Mouse (Mus musculus) olfactory bulb, adult 2 months (tissue): ENCODE results near the gene Ces1g. TPM values are rescaled to one million over a fixed set of nuclear protein-coding genes. Genes with fewer than 3 reads are reported as not detected.

Experiments
- H3K27ac ChIP-seq: fragments of 200-500 bp; 2 replicates; pipeline ENCODE4 v1.5.1; 2012; ENCODE audit warnings: low read depth, low read length; ENCODE audit not compliant: insufficient read depth
- H3K4me1 ChIP-seq: fragments of 200-500 bp; 2 replicates; pipeline ENCODE4 v1.6.1; 2012; ENCODE audit warnings: low read length; ENCODE audit not compliant: control insufficient read depth, insufficient read depth
- H3K4me3 ChIP-seq: fragments of 200-500 bp; 2 replicates; pipeline ENCODE4 v1.5.1; 2012; ENCODE audit warnings: mild to moderate bottlenecking, low read depth, low read length, moderate library complexity; ENCODE audit not compliant: insufficient read depth
- CTCF ChIP-seq: fragments of 200-500 bp; IDR thresholded peaks from 2 replicates; pipeline ENCODE4 v1.5.1; 2012; ENCODE audit warnings: low read depth, mild to moderate bottlenecking, low read length, moderate library complexity; ENCODE audit not compliant: insufficient read depth
- POLR2A ChIP-seq: fragments of 200-500 bp; IDR thresholded peaks from 2 replicates; pipeline ENCODE4 v1.6.1; 2012; ENCODE audit warnings: mild to moderate bottlenecking, low read depth, low read length, moderate library complexity; ENCODE audit not compliant: insufficient read depth
- WGBS: fragments of 180-500 bp; shearing (Covaris S2); methylation state at CpG from one replicate; pipeline ENCODE4 v1.1.7; 2018; 5-methylcytosine and 5-hydroxymethylcytosine counted together
- polyA plus RNA-seq: library from polyadenylated mRNA; stranded (reverse); fragments of >200 nt; gene quantifications from 2 replicates; pipeline ENCODE4 v1.2.4, GENCODE M21; 2012; ENCODE audit warnings: low replicate concordance; ENCODE audit not compliant: missing spikeins, insufficient read depth, insufficient read length

Gene Ces1g
- polyA plus RNA-seq, 1 experiment: not detected

GRCm38 (mm10) chr8:93283896-93284295 is 53.2 kb downstream of the Ces1g start:
- WGBS: 79% methylated on average over 2 of the region's 2 CpGs
- H3K4me3 ChIP-seq: no peak overlapping the region

GRCm38 (mm10) chr8:93282349-93282748 is 54.8 kb downstream of the Ces1g start:
- H3K4me3 ChIP-seq: no peak overlapping the region
- TF ChIP-seq CTCF (no peak), POLR2A (no peak)
- no peak overlapping the region for H3K27ac ChIP-seq
- WGBS: 76% methylated on average over 3 of the region's 3 CpGs
- peaks cover 4% of the 10 kb centered on the region; the same call in 1 of the 2 replicates for H3K4me1 ChIP-seq

More at GRCm38 (mm10) chr8:93283896-93284295, 53.2 kb downstream of the Ces1g start:
- no peak overlapping the region for H3K27ac ChIP-seq
- no peaks in the 10 kb centered on the region for H3K4me1 ChIP-seq
- no peak for TF ChIP-seq CTCF
- TF ChIP-seq POLR2A: no peak

- H3K4me3 ChIP-seq: no peak within 1 kb of the TSS
- H3K27ac ChIP-seq: no peak within 1 kb of the TSS
- peaks cover 4% of the 10 kb centered on the region; the same call in 1 of the 2 replicates for H3K4me1 ChIP-seq
- WGBS: 95% methylated on average over 1 of the region's 1 CpGs
- no peak for TF ChIP-seq CTCF
- no peak for TF ChIP-seq POLR2A
Measured at GRCm38 (mm10) chr8:93279556-93279955, 57.6 kb downstream of the Ces1g start, which contains the start of gene Ces1f. TSS of gene Ces1f (minus strand) at chr8:93279747.

- TF ChIP-seq CTCF (no peak), POLR2A (no peak)
- WGBS: 68% methylated on average over 4 of the region's 4 CpGs
- Histone ChIP-seq H3K4me3 (no peak overlapping the region), H3K4me1 (peaks cover 4% of the 10 kb centered on the region; the same call in 1 of the 2 replicates), H3K27ac (no peak overlapping the region)
Measured at GRCm38 (mm10) chr8:93278176-93278805, 58.8 kb downstream of the Ces1g start.

GRCm38 (mm10) chr8:93274609-93275008 is 62.5 kb downstream of the Ces1g start:
- TF ChIP-seq CTCF (no peak), POLR2A (no peak)
- 82% methylated on average over 4 of the region's 4 CpGs for WGBS
- peaks cover 6% of the 10 kb centered on the region; the same call in 1 of the 2 replicates for H3K4me1 ChIP-seq

GRCm38 (mm10) chr8:93273321-93273720 is 63.8 kb downstream of the Ces1g start:
- Histone ChIP-seq H3K4me3 (no peak overlapping the region), H3K4me1 (peaks cover 6% of the 10 kb centered on the region; the same call in 1 of the 2 replicates), H3K27ac (peak overlapping the region; percentile 88)
- 32% methylated on average over 3 of the region's 3 CpGs for WGBS
- no peak for TF ChIP-seq CTCF
- no peak for TF ChIP-seq POLR2A

More at GRCm38 (mm10) chr8:93274609-93275008, 62.5 kb downstream of the Ces1g start:
- H3K27ac ChIP-seq: no peak overlapping the region
- no peak overlapping the region for H3K4me3 ChIP-seq

- peak overlapping the region; percentile 88 for H3K27ac ChIP-seq
Measured at GRCm38 (mm10) chr8:93272686-93273085, 64.4 kb downstream of the Ces1g start.

GRCm38 (mm10) chr8:93261436-93261835 is 75.7 kb downstream of the Ces1g start:
- 72% methylated on average over 2 of the region's 2 CpGs for WGBS
- H3K27ac ChIP-seq: no peak overlapping the region
- no peaks in the 10 kb centered on the region for H3K4me1 ChIP-seq
- TF ChIP-seq POLR2A (no peak), CTCF (no peak)
- no peak overlapping the region for H3K4me3 ChIP-seq

More at GRCm38 (mm10) chr8:93272686-93273085, 64.4 kb downstream of the Ces1g start:
- H3K4me3 ChIP-seq: no peak overlapping the region
- WGBS: 38% methylated on average over 4 of the region's 4 CpGs
- TF ChIP-seq POLR2A: no peak
- no peak for TF ChIP-seq CTCF
- H3K4me1 ChIP-seq: peaks cover 3% of the 10 kb centered on the region; the same call in 1 of the 2 replicates

- TF ChIP-seq POLR2A (no peak), CTCF (no peak)
- H3K4me1 ChIP-seq: no peaks in the 10 kb centered on the region
- H3K4me3 ChIP-seq: no peak overlapping the region
- 100% methylated on average over 1 of the region's 1 CpGs for WGBS
- no peak overlapping the region for H3K27ac ChIP-seq
Measured at GRCm38 (mm10) chr8:93252400-93252925, 84.6 kb downstream of the Ces1g start.

Other genes with a start within 250 kb of the Ces1g start
- gene Ces1c, start 206.0 kb downstream of the Ces1g start, polyA plus RNA-seq: not detected in 2 replicates
- gene Ces1d, start 139.5 kb downstream of the Ces1g start, polyA plus RNA-seq: not detected in 2 replicates
- gene Ces1e, start 107.7 kb downstream of the Ces1g start, polyA plus RNA-seq: not detected in 2 replicates
- gene Ces1f, start 57.6 kb downstream of the Ces1g start, polyA plus RNA-seq: not detected in 2 replicates
- not detected in 2 replicates for gene Ces1h, start 42.4 kb upstream of the Ces1g start, polyA plus RNA-seq
- not detected in 2 replicates for gene Ces5a, start 198.5 kb upstream of the Ces1g start, polyA plus RNA-seq